Mouse (Mus musculus) thymus, adult 2 months (tissue): ENCODE measurements around the gene Ganab.

Experiments
- CTCF ChIP-seq: fragments of 200-500 bp; IDR thresholded peaks from 2 replicates; pipeline ENCODE4 v1.5.1; 2012; ENCODE audit warnings: mild to moderate bottlenecking, control low read depth, low read length, moderate library complexity, borderline replicate concordance; ENCODE audit not compliant: control insufficient read depth, poor library complexity, insufficient read depth; ENCODE audit errors: extremely low read depth
- POLR2A ChIP-seq: fragments of 200-500 bp; IDR thresholded peaks from 2 replicates; pipeline ENCODE4 v1.6.1; 2012; ENCODE audit warnings: mild to moderate bottlenecking, low read length, control low read depth, moderate library complexity; ENCODE audit not compliant: control insufficient read depth, poor library complexity, insufficient read depth; ENCODE audit errors: extremely low read depth

DNA sequence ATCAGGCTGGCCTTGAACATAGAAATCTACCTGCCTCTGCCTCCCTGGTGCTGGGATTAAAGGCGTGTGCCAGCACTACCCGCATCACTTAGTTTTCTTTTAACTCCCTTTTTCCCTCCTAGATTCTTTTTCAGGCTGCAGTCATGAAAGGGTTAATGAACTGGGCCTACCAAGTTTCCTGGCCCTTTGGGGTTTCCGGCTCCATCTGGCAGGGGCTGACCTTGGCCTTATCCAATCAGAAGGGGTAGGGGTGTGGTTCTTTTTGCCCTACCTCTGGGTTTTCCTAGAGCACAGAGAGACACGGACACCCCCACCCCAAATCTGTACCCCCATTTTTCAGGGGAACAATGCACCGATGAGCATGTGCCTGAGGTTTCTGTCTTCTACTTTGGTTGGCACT is 46.9 kb downstream of the Ganab start:
- TF ChIP-seq CTCF (no peak), POLR2A (no peak)
